Mouse (Mus musculus) kidney, adult 8-10 months (tissue): ENCODE results near the gene Sp6.

Experiments
- DNase-seq, 2 experiments: peaks; one replicate each; pipeline ENCODE4 v3.0.0; 2022

The Sp6 gene

DNA sequence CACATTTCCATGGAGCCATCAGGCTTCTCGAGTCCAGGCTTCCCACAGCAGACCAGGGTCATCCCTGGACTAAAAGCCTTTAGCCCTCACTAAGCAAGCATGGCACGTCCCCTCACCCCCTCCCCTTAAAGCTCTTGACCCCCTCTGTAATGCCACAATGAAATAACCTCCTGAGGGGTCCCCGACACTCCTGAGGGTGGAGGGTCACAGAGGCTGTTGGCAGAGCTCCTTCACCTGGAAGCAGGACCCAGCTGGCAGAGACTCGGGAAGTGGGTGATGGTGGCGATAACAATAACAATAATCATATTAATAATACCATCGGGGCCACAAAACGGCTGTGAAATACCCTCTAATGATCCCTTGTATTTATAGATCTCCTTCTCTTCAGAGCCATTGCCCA lies 30.3 kb upstream of the Sp6 start, which contains the start of gene Sp2:
Sp2 (minus strand) TSS at position 101 of the 400 bp plus-strand sequence.
- no peak for DNase-seq

DNA sequence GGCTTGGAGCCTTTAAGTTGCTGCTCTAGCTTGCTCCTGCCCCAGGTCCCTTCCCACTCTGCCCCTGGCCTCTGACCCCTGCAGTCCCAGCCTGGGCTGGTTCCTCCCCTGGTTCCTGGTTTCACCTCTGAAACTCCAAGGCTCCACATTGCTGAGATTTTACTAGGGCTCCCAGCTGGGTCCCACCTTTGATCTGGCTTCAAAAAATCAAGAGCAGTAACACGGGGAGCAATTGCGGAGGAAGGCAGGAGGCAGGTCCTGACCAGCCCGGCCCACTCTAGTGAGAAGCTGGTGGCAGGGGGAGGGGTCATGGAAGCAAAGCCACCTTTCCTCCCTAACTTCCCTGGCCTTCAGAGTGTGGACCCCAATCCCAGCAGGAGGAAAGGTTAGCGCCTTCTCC lies 28.3 kb upstream of the Sp6 start:
- DNase-seq = no peak

DNA sequence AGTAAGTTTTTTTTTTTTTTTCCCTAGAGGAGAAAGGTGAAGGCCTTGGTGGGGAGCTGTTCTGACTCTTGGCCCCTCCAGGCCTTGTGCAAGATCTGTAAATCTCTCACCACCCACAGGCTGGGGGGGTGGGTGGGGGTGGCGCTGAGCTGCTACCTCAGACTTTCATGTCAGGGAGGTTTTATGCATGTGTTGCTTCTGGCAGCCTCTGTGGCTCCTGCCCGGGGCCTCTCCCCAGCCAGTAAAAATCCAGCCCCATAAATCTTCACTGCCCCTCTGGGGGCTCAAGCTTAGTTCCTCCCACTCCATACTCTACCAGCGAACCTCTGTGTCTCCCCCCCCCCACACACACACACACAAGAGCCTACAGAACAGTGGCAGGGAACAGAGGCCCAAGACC lies 26.7 kb upstream of the Sp6 start:
- no peak for DNase-seq

DNA sequence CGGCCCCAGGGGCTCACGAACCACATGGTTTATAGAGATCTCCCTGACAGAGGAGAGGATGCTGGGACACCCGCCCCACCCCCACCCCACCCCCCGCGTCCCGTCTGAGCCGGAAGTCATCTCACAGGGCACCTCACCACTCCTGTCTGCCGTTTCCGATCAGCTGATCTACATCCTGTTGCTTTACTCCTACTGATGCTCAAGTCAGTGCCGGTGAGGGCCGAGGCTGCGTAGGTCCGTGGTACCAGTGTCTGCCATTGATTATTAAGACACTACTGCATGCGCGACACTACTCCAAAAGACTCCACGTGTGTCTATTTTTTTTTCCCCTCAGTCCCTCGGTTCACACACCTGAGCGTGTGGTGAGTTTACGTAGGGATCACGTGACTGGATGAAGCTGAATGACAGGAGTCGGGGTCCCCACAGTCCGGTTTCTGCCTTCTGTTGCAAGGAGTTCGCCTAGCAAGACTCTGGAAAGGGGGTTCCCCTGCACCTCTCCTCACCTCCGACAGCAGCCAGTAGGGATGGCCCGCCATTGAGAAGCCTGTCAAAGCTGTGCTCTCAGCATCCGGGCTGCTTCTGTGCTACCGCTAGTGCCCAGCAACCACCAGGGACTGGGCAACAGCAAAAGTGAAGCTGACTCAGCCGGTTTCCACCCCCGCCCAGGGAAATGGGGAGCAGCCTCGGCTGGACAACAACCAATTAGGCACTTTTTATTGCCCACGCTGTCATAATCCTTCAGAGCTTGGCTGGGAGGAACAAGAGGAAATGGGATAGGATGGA lies 25.1 kb upstream of the Sp6 start:
- DNase-seq = no peak

DNA sequence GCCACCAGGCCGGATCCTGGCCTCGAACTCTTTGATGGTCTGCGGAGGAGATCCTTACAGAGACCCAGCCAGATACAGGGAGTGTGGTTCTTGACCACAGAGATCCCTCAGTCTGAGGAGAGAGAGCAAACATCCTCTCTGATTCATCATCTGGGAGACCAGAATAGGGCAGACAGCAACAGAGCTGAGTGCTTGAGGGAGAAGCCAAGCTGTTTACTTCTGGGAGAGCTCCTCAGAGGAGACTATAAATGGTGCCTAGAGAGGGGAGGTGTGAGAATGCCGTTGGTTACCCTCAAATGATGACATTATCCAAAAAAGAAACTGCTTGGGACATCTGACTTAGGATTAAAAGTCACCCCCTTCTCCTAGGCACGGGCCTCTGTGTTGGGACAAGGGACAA lies 21.7 kb upstream of the Sp6 start:
- DNase-seq = no peak

DNA sequence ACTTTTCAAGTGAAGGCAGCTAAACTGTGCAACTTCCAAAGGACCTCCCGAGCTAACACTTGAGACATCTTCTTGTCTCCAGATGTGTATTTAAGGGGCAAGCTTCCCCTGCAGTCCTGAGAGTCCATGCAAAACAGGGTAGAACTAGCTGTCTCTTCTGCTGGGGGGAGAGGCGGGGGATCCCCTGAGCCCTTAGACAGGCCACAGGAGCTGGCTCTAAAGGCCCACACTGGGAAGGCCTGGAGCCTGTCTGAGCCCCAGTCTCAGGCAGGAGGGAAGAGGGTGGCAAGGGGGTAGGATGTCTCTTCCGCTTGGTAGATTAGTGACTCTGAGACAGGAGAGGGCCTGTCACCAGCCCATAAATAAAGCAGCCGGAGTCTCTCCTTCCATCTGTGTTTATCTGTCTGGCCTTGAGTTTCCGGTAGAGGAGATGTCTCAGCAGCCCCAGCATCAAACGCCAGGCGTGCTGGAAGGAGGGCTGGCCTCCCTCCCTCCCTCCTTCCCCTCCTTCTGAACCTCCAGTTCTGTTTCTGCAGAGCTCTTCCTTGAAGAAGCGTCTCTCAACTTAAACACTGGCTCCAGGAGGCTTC lies 20.4 kb upstream of the Sp6 start:
- no peak for DNase-seq

DNA sequence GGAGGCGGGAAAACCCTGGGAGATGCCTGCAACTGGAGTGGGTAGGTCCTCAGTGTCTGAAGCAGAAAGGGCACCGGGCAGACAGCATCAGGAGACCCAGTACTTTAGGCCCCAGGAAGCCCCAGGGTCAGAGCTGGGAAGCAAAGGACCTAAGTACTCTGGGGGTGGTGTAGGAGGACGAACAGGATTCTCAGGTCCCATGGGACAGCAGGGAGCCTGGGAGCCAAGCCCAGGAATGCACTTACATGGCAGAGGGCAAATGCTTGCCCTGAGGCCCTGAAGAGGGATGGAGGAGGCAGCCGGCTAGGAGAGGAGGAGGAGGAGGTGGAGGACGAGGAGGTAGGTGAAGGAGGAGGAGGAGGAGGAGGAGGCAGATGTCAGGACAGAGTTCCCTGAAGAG lies 18.2 kb upstream of the Sp6 start:
- no peak for DNase-seq

DNA sequence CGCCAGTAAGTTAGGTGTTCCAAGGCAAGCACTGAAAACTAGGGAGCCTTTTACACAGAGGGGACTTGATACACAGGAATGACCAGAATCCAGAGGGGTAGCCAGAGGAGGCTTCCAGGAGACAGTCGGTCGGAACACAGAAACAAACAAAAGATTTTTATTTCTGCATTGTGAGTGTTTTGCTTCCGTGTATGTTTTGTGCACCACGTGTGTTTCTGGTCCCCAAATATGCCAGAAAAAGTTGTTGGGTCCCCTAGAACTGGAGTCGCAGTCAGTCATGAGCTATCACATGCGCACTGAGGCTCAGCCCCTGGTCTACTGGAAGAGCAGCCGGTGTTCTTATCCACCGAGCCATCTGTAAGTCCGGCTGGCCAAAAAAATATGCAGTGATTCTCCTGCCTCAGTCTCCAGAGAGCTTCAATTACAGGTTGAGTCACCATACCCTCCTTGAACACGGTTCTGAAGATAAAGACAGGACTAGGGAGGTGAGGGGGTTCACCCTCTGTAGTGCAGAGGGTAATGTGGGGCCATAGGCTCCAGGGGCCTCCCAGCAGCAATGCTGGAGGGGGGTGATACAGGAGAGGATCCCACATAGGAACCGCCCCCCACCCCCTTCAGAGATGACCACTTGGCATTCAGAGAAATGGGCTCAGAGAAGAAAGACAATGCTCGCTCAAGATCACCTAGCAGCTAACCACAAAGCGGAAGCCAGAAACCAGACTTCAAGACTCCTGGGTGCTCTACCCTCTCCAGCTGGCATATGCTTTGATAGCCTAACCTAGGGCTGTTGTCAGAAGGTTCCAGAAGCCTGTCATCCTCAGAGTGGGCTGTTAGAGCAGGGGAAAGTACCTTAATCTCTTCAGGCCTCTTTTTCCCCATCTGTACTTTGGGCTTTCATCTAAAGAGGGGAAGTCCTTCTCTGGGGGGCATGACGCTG lies 17.1 kb upstream of the Sp6 start:
- DNase-seq = no peak

DNA sequence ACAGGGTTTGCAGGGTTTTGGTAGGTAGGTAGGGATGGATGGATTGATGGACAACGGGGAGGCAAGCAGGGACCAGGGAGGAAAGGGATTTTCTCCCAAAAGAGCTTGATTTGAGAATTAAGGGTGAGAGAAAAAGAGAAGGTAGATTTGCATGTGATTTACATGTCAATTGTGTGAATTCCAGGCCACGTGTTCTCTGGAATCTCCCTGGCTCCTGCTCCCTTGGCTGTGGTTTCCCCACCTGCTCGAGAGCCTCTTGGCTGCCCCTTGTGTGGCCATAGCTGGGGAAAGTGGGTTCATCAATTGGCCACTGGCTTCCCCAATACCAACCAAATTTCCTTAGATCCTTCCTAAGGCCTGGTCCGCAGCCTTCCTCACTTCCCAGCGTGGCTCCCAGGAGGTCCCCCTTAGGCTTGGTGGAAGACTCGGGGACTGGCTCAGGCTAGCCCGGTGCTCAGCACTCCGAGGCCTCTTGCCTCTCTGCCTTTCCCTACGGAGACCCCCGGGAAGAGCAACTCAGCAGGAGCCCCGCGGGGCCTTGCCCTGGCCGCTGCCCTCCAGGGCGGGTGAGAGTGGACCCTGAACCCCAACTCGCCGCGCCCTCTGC lies 16.3 kb upstream of the Sp6 start:
- DNase-seq = no peak

DNA sequence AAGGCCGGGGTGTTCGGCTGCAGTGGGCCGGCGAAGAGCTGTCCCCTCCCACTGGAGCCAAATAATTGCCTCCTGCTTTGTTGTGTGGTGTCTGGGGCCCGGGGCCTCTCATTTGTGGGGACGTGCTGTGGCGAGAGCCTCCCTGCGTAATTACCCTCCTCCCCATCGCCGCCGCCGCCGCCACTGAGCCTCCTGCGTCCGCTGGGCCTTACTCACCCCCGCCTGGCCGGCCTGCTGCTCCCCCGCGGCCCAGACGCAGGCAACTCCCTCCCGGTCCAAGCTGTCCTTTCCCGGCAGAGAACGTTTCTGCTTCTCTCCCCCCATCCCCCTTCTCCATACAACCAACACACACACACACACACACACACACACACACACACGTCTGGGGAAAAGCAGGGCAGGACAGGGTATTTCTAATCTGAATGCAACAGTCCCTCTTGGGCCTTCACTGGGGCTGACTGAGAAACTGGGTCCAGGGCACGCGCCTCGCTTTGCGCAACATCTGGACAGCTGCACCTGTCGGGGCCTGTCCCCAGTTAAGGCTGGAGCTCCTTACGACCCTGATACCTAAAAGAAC lies 15.7 kb upstream of the Sp6 start:
- peak in 1 of 2 experiments; percentile 54 for DNase-seq

DNA sequence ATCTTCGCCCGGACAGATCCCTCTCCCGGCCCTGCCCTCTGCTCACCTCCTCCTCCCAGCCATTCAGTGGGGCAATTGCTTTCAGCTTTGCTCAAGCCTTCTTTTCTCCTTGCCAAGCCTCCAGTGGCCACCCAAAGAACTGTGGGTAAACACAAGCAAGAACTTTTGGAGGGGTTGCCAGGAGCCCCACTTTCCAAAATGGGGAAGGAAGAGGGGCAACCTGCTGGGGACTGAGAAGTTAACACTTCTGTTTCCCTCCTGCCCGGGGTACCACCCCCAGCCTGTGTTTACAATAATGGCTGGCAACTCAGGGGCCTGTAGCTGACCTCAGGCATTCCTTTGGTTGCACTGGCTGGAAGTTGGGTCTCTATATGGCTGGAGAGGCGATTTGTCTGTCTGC lies 10.0 kb upstream of the Sp6 start:
- no peak for DNase-seq

DNA sequence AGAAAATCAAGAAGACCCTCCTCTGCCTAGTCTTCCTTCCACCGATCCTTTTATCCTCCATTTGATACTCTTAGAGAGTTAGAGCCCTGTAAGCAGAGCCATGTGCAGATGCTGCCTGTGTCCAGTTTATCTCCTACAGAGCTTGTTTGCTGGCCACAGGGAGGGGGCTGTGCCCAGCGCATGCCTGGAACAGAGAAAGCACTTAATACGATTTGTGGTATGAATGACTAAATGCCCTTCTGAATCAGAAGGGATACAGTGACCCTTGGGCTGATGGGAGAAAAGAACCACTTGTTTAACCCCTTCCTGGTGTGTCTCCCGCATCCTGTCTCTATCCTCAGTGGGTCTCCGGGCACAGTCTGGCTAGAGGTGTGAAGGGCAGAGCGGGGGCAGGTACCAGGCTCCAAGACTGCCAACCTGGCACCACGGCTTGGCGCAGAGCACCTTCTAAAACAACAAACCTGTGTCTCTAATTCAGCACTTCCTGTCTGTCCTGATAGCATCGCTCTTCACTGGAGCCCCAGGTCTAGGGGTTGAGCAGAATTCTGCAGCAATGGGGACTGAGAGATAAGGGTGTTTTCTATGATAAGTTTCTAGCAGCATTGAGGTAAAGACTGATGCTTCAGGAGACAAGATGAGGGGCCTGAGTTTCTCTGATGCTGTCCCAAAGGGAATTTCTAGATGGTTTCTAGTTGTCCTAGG lies 6.0 kb upstream of the Sp6 start:
- no peak for DNase-seq

DNA sequence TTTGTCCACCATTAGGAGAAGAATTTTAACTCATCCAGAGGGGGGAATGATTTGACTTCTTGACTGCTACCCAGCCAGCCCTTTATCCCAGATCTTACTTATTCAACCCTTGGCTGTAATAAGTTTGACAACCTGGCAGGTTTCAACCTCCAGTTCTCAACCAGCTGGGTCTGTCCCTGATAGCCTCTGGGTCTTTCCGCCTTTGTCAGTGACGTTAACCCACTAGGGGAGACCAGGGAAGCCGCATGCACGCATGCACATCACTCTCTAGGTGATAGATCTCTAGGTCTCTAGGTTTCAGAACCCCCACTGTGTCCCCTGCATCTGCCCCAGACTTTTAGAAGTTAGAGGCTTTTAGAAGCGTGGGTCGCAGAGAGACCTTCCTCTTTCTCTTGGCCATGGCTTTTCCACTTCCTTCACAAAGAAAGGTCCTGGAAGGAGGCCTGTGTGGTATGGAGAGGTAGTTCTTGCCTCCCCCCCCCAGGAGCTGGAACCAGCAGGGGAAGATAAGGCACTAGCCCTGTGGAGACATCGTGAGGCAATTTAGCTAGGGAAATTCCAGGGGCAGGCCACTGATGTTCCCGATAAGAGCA lies 3.9 kb upstream of the Sp6 start:
- no peak for DNase-seq

DNA sequence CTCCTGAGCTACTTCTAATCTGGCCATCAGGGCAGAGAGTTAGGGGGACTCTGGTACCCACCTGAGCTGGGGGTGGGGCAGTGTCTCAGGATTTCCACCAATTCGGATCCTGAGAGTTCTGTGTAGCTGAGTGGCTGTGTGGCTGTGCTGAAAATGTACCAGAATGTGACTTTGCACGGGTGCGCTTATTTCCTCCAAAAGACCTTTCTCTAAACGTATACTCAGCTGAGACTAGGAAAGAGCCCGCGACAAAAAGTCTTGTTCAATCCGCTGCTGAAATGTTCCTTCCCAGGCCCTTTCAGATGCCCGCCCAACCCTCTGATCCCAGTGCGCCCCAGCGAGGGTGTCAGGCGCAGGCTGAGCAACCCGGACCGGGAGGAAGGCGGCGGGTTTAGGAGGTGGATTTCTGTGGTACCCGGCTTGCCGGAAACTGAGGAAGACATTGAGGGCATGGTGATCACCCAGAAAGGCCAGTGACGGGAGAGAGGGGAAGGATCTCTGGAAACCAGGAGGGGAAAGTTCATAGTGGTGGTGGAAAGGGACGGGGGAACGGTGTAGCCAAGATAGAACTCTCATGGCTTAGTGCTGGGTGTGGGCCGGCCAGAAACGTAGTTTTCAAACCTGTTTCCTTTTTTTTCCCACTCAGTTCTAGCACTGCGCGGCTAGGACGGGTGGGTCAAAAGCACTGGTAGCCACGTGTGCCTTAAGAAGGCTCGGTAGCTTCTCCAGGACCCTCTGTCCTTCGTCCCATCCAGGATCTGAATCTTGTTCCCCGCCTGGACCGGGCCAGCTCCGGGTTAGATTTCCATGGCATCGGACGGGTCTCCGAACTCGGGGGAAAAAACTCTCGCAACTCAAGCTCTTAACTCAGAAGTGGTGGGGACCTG lies 4.7 kb downstream of the Sp6 start:
- DNase-seq = no peak

DNA sequence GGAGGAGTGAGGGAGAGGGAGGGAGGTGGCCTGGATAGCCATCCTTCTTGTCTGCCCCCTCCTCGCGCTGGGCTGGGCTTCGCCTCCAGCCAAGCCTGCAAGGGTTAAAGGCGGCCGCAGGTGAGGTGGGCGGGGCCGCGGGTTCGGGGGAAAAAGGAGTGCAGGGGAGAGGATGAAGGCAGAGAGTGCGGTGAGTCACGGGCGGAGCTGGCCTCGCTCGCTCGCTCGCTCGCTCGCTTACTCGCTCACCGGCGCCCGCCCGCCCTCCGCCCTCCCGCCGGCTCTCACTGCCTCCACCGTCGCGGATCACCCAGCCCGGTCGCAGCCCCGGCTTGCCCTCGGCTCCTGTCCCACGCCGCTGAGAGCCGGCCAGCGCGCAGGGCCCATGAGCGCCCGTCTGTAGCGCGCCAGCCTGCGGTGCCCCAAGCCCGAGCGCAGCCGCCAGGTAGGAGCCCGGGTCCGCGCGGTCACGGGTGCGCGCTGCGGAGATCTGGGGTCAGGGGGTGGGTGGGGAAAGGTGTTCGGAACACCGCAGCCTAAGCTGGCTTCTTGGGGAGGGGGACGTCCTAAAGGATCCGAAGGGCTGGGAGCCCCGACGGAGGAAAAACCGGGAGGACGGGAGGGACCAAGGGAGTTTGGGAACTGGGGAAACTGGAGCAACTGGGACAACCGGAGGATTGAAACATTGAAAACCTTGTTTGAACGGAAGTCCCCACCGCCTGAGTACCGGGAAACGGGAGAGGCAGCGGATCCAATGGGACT lies 5.6 kb downstream of the Sp6 start:
- DNase-seq = no peak

DNA sequence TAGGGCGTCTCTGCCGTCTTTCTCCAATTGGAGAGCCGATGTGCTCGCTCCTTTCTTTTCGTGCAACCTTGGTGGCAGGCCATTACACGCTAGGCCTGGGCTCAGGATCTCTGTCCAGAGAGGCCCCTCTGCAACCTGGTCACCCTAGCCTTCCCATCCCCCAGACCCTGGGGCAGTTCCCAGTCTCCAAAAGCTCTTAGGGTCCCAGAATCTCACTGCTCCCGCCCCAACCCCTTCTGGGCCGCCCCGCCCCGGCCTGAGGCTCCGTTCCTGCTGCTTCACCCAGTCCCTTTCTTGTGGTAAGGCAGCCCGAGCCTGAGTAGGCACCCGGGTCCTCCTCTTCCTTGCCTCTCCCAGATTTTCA lies 6.1 kb downstream of the Sp6 start:
- no peak for DNase-seq

DNA sequence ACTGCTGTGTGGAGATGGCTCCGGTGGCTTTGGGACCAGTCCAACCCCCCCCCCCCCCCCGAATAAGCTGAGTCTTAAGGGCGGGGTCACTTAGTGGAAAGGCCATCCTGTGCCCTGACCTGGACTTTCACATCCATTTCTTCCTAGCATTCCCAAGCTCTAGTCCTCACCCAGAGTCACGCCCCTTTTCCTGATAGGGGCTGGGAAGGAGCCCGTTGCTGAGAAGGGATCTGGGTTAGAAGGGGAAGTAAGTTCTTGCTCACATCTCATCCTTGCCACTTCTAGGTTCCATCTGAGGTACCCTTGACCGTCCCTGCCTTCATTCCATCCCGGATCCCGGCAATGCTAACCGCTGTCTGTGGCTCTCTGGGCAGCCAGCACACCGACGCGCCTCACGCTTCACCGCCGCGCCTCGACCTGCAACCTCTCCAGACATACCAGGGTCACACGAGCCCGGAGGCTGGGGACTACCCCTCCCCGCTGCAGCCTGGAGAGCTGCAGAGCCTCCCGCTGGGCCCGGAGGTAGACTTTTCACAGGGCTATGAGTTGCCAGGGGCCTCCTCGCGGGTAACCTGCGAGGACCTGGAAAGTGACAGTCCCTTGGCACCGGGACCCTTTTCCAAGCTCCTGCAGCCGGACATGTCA lies 8.0 kb downstream of the Sp6 start:
- no peak for DNase-seq

DNA sequence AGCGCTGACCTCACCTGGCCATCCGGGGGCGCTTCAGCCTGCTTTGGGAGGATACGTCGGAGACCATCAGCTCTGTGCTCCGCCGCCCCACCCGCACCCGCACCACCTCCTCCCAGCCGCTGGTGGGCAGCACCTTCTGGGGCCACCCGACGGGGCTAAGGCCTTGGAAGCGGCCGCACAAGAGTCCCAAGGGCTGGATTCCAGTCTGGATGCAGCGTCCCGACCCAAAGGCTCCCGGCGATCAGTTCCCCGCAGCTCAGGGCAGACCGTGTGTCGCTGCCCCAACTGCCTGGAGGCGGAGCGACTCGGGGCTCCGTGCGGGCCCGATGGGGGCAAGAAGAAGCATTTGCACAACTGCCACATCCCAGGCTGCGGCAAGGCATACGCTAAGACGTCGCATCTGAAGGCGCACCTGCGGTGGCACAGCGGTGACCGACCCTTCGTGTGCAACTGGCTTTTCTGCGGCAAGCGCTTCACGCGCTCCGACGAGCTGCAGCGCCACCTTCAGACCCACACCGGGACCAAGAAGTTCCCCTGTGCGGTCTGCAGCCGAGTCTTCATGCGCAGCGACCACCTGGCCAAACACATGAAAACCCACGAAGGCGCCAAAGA lies 8.8 kb downstream of the Sp6 start:
- peak; percentile 62 to 75 for DNase-seq

DNA sequence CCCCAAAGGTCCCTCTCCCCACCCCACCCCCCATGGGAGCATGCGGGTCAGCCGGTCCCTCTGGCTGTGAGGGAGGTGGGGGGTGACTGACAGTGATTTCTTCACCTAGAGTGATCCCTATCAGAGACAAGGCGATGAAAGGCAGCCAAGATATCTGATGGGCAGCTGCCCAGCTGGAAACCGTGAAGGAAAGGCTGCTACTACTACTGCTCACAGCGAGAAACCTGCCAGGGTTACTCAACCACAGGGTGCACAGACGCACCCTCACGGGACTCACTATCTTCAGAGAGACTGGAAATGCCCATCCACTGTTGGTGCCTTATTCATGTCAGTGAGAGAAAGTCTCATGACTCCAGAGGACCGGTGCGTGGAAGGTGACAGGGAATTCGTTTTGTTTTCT lies 11.8 kb downstream of the Sp6 start:
- no peak for DNase-seq
